Mouse (Mus musculus): ENCODE data around the gene Slc23a2. TPM values are rescaled to one million over a fixed set of nuclear protein-coding genes. Genes with fewer than 3 reads are reported as not detected.

The Slc23a2 gene
- polyA plus RNA-seq, 2 experiments = 1.6 to 2.3 TPM

DNA sequence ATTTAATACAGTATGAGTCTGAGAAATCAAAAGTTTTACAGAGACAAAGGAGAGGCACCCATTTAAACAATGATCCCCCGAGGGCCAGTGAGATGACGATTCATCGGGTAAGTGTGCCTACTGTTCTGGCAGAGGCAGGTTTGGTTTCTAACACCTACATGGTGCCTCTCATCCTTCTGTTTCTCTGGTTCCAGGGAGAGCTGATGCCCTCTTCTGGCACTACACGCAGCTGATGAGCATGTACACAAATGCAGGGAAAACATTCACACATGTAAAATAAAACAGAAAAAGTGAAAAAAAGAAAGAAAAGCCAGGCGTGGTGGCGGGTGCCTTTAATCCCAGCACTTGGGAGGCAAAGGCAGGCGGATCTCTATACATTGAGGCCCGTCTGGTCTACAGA lies 85.0 kb downstream of the Slc23a2 start:
- Histone ChIP-seq H3K27me3 (ENCODE audit: control insufficient read depth, insufficient read depth, low read length) (no peaks in the 10 kb centered on the region), H3K4me1 (replicated peaks; ENCODE audit: control insufficient read depth in 2 of 2, insufficient read depth in 2 of 2, low read length in 1 of 2) (0 out of 4 replicates have a peak, but pooled peaks cover 0 to 3% of the 10 kb centered on the region in 2 experiments), H3K27ac (no peak overlapping the region), H3K9ac (replicated peaks) (no peak overlapping the region), H3K4me2 (ENCODE audit: low read depth) (no peak overlapping the region), H3K9me3 (ENCODE audit: control insufficient read depth, low read length) (no peaks in the 10 kb centered on the region), H3K36me3 (replicated peaks; ENCODE audit: control insufficient read depth, insufficient read depth, low read depth) (no peaks in the 10 kb centered on the region), H3K4me3 (ENCODE audit: insufficient read depth in 1 of 2, low read depth in 2 of 2, low read length in 2 of 2) (no peak overlapping the region)
- DNase-seq (ENCODE audit: low read depth in 3 of 3, low spot score in 3 of 3) (no peak), ATAC-seq (ENCODE audit: insufficient read depth) (no peak)
- WGBS (ENCODE audit: insufficient replicate concordance) = 69% methylated on average over 8 of the region's 8 CpGs
- TF ChIP-seq CTCF (IDR thresholded peaks at IDR 0.05; ENCODE audit: low read depth) = peak; percentile 26; the same call in 1 of the 2 replicates
- no peak for TF ChIP-seq EP300 (IDR thresholded peaks at IDR 0.05; ENCODE audit: low read depth)

DNA sequence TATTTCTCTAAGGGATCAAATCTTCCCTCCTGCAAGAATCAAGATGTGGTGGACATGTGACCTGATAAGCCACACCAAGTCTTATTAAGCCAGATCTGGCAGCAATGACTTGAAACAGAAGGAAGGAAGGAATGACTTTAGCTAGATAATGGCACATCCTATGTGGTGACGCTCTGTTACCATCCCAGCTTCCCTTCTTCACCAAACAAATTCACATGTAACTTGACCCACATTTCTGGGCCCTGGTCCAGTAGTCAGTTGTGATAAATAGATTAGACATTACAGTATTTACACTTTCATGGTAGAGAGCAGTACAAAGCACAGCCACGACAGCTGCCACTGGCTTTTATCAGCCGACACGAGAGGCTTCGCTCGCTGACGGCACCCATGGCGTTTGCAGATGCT lies 89.6 kb downstream of the Slc23a2 start:
- Histone ChIP-seq H3K9me3 (ENCODE audit: control insufficient read depth, low read length) (no peaks in the 10 kb centered on the region), H3K4me2 (ENCODE audit: low read depth) (no peak overlapping the region), H3K9ac (replicated peaks) (no peak overlapping the region), H3K4me1 (replicated peaks; ENCODE audit: control insufficient read depth in 2 of 2, insufficient read depth in 2 of 2, low read length in 1 of 2) (0 out of 4 replicates have a peak, but pooled peaks cover 0 to 5% of the 10 kb centered on the region in 2 experiments), H3K27me3 (ENCODE audit: control insufficient read depth, insufficient read depth, low read length) (no peaks in the 10 kb centered on the region), H3K36me3 (replicated peaks; ENCODE audit: control insufficient read depth, insufficient read depth, low read depth) (no peaks in the 10 kb centered on the region), H3K27ac (no peak overlapping the region), H3K4me3 (ENCODE audit: insufficient read depth in 1 of 2, low read depth in 2 of 2, low read length in 2 of 2) (no peak overlapping the region)
- DNase-seq (ENCODE audit: low read depth in 3 of 3, low spot score in 3 of 3) (no peak), ATAC-seq (ENCODE audit: insufficient read depth) (no peak)
- TF ChIP-seq CTCF (IDR thresholded peaks at IDR 0.05; ENCODE audit: low read depth) (no peak), EP300 (IDR thresholded peaks at IDR 0.05; ENCODE audit: low read depth) (no peak)
- 62% methylated on average over 8 of the region's 8 CpGs for WGBS (ENCODE audit: insufficient replicate concordance)

DNA sequence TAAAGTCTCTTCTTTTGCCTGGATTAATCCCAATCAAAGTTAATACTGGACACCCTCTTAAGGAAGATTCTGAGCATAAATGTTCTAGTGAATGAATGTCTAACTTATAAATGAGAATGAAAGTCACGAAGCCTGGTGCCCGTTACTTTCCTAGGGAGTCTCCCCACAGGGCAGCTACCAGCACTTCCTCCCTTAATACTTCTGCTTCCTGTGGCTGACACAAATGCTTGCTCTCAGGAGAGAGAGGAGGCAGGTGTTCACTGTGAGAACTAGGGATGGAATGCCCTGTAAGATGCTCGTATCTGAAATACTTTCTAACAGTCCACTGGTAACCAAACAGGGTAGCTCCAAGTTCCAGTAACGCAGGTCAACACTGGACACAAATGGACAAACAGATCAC lies 91.1 kb downstream of the Slc23a2 start:
- no peaks in the 10 kb centered on the region for H3K9me3 ChIP-seq (ENCODE audit: control insufficient read depth, low read length)
- no peaks in the 10 kb centered on the region for H3K27me3 ChIP-seq (ENCODE audit: control insufficient read depth, insufficient read depth, low read length)
- DNase-seq (ENCODE audit: low read depth in 3 of 3, low spot score in 3 of 3) (no peak), ATAC-seq (ENCODE audit: insufficient read depth) (no peak)
- no peak overlapping the region for H3K9ac ChIP-seq (replicated peaks)
- H3K36me3 ChIP-seq (replicated peaks; ENCODE audit: control insufficient read depth, insufficient read depth, low read depth) = no peaks in the 10 kb centered on the region
- H3K4me1 ChIP-seq (replicated peaks; ENCODE audit: control insufficient read depth in 2 of 2, insufficient read depth in 2 of 2, low read length in 1 of 2) = 0 out of 4 replicates have a peak, but pooled peaks cover 0 to 12% of the 10 kb centered on the region in 2 experiments
- TF ChIP-seq EP300 (IDR thresholded peaks at IDR 0.05; ENCODE audit: low read depth) = no peak
- no peak for TF ChIP-seq CTCF (IDR thresholded peaks at IDR 0.05; ENCODE audit: low read depth)
- H3K27ac ChIP-seq = no peak overlapping the region
- 49% methylated on average over 4 of the region's 4 CpGs for WGBS (ENCODE audit: insufficient replicate concordance)
- no peak overlapping the region for H3K4me2 ChIP-seq (ENCODE audit: low read depth)
- no peak overlapping the region for H3K4me3 ChIP-seq (ENCODE audit: insufficient read depth in 1 of 2, low read depth in 2 of 2, low read length in 2 of 2)

- Histone ChIP-seq H3K4me1 (replicated peaks; ENCODE audit: control insufficient read depth in 2 of 2, insufficient read depth in 2 of 2, low read length in 1 of 2) (peaks cover 0 to 20% of the 10 kb centered on the region in 2 experiments; a peak in 1 of 4 replicates), H3K4me3 (ENCODE audit: insufficient read depth in 1 of 2, low read depth in 2 of 2, low read length in 2 of 2) (no peak overlapping the region), H3K27ac (no peak overlapping the region), H3K9me3 (ENCODE audit: control insufficient read depth, low read length) (no peaks in the 10 kb centered on the region), H3K27me3 (ENCODE audit: control insufficient read depth, insufficient read depth, low read length) (no peaks in the 10 kb centered on the region), H3K4me2 (ENCODE audit: low read depth) (no peak overlapping the region), H3K9ac (replicated peaks) (no peak overlapping the region), H3K36me3 (replicated peaks; ENCODE audit: control insufficient read depth, insufficient read depth, low read depth) (no peaks in the 10 kb centered on the region)
- DNase-seq (ENCODE audit: low read depth in 3 of 3, low spot score in 3 of 3) = no peak
- peak; percentile 70; the same call in 1 of the 2 replicates for ATAC-seq (ENCODE audit: insufficient read depth)
- TF ChIP-seq CTCF (IDR thresholded peaks at IDR 0.05; ENCODE audit: low read depth) (no peak), EP300 (IDR thresholded peaks at IDR 0.05; ENCODE audit: low read depth) (no peak)
- WGBS (ENCODE audit: insufficient replicate concordance) = 18% methylated on average over 5 of the region's 5 CpGs
Observed at GRCm38 (mm10) chr2:132051798-132052197, 93.1 kb downstream of the Slc23a2 start.

DNA sequence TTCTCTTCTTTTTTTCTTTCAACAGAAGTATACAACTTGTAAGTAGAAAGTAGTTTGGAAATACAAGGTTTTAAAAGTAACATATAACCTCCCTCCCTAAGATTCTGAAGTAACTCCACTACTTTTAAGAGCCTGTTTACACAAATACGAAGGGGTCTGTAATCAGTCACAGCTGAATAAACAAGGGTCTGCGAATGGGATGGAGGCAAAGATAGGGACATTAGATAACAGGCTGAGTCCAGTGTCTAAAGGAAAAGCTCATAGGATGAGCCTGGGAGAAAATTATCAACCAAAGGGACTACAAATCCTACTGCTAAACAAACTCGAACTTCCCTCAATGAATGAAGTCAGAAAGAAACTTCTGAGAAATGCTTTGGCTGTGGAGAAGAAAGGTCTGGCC lies 95.0 kb downstream of the Slc23a2 start:
- Histone ChIP-seq H3K27me3 (ENCODE audit: control insufficient read depth, insufficient read depth, low read length) (no peaks in the 10 kb centered on the region), H3K36me3 (replicated peaks; ENCODE audit: control insufficient read depth, insufficient read depth, low read depth) (no peaks in the 10 kb centered on the region), H3K4me3 (ENCODE audit: insufficient read depth in 1 of 2, low read depth in 2 of 2, low read length in 2 of 2) (no peak overlapping the region), H3K4me1 (replicated peaks; ENCODE audit: control insufficient read depth in 2 of 2, insufficient read depth in 2 of 2, low read length in 1 of 2) (peaks cover 0 to 17% of the 10 kb centered on the region in 2 experiments; a peak in 1 of 4 replicates), H3K4me2 (ENCODE audit: low read depth) (no peak overlapping the region), H3K9me3 (ENCODE audit: control insufficient read depth, low read length) (no peaks in the 10 kb centered on the region), H3K9ac (replicated peaks) (no peak overlapping the region), H3K27ac (no peak overlapping the region)
- DNase-seq (ENCODE audit: low read depth in 3 of 3, low spot score in 3 of 3) (no peak), ATAC-seq (ENCODE audit: insufficient read depth) (no peak)
- TF ChIP-seq CTCF (IDR thresholded peaks at IDR 0.05; ENCODE audit: low read depth) (no peak), EP300 (IDR thresholded peaks at IDR 0.05; ENCODE audit: low read depth) (no peak)
- WGBS (ENCODE audit: insufficient replicate concordance) = 36% methylated on average over 3 of the region's 3 CpGs

All from liver, embryonic 14.5 days (tissue).